Mouse (Mus musculus): ENCODE results near the gene Atp6v0e. TPM values are rescaled to one million over a fixed set of nuclear protein-coding genes. Genes with fewer than 3 reads are reported as not detected.

The Atp6v0e gene
- 1.1 and 2.3 TPM in 2 replicates for polyA plus RNA-seq (2012)

- Histone ChIP-seq H3K4me1 (ENCODE audit: control insufficient read depth) (peaks cover 26% of the 10 kb centered on the region), H3K4me3 (replicated peaks) (peak within 1 kb of the TSS; percentile 75), H3K9me3 (ENCODE audit: control insufficient read depth, low read length) (no peaks in the 10 kb centered on the region), H3K36me3 (ENCODE audit: control insufficient read depth) (no peaks in the 10 kb centered on the region), H3K27me3 (ENCODE audit: control insufficient read depth) (peaks cover 12% of the 10 kb centered on the region)
- no peak for TF ChIP-seq GATA1 (IDR thresholded peaks at IDR 0.05; ENCODE audit: low read length)
- no peak for TF ChIP-seq TAL1 (IDR thresholded peaks at IDR 0.05; ENCODE audit: low read length)
Measured at GRCm38 (mm10) chr17:26662978-26663683, at the start of gene Atp6v0e. TSS of gene Atp6v0e (plus strand) at chr17:26663231.

- Histone ChIP-seq H3K27me3 (ENCODE audit: control insufficient read depth) (no peaks in the 10 kb centered on the region), H3K9me3 (ENCODE audit: control insufficient read depth, low read length) (no peaks in the 10 kb centered on the region), H3K36me3 (ENCODE audit: control insufficient read depth) (peaks cover 13% of the 10 kb centered on the region; the same call in 1 of the 2 replicates), H3K4me3 (replicated peaks) (no peak overlapping the region), H3K4me1 (ENCODE audit: control insufficient read depth) (0 out of 2 replicates have a peak, but pooled peaks cover 2% of the 10 kb centered on the region)
- TF ChIP-seq GATA1 (IDR thresholded peaks at IDR 0.05; ENCODE audit: low read length) (no peak), TAL1 (IDR thresholded peaks at IDR 0.05; ENCODE audit: low read length) (no peak)
Measured at GRCm38 (mm10) chr17:26614286-26614685, 48.7 kb upstream of the Atp6v0e start.

DNA sequence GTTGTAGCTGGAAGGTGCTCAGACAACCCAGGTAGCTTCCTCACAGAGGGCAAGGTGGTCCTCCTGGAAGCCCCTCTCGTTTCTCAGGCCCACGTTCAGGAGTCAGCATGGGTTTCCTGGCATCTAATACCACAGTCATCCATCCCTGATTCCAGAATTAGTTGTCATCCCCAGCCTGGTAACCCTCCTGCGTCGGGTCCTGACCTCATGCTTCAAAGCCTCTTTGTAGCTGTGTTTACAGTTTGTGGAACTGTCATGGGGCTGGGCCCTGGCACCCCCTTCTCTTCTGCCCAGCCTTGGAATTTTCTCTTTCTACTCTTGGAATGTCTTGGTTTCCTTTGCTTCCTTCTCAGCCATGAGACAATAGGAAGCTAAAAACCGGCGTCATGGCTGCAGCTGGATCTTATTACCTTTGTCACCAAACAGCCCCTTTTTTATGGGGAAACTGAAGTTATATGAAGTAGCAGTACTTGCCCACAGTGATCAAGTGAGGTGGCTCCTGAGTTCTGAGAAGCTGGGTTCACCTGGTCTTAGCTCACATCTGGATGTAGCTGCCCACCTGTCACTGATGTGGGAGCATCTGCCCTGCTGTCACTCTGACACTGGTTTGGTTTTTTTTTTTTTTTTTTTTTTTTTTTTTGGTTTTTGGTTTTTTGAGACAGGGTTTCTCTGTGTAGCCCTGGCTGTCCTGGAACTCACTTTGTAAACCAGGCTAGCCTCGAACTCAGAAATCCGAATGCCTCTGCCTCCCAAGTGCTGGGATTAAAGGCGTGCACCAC, 48.1 kb upstream of the Atp6v0e start:
- Histone ChIP-seq H3K27me3 (ENCODE audit: control insufficient read depth) (no peaks in the 10 kb centered on the region), H3K4me1 (ENCODE audit: control insufficient read depth) (peaks cover 2% of the 10 kb centered on the region; the same call in 1 of the 2 replicates), H3K36me3 (ENCODE audit: control insufficient read depth) (peaks cover 15% of the 10 kb centered on the region; the same call in 1 of the 2 replicates), H3K9me3 (ENCODE audit: control insufficient read depth, low read length) (no peaks in the 10 kb centered on the region), H3K4me3 (replicated peaks) (no peak overlapping the region)
- TF ChIP-seq GATA1 (IDR thresholded peaks at IDR 0.05; ENCODE audit: low read length) (no peak), TAL1 (IDR thresholded peaks at IDR 0.05; ENCODE audit: low read length) (no peak)

GRCm38 (mm10) chr17:26616696-26617095, 46.3 kb upstream of the Atp6v0e start:
- H3K9me3 ChIP-seq (ENCODE audit: control insufficient read depth, low read length): no peaks in the 10 kb centered on the region

GRCm38 (mm10) chr17:26618498-26618897, 44.5 kb upstream of the Atp6v0e start:
- Histone ChIP-seq H3K36me3 (ENCODE audit: control insufficient read depth) (peaks cover 13% of the 10 kb centered on the region; the same call in 1 of the 2 replicates), H3K27me3 (ENCODE audit: control insufficient read depth) (no peaks in the 10 kb centered on the region), H3K9me3 (ENCODE audit: control insufficient read depth, low read length) (no peaks in the 10 kb centered on the region), H3K4me1 (ENCODE audit: control insufficient read depth) (peaks cover 2% of the 10 kb centered on the region; the same call in 1 of the 2 replicates), H3K4me3 (replicated peaks) (no peak overlapping the region)
- TF ChIP-seq TAL1 (IDR thresholded peaks at IDR 0.05; ENCODE audit: low read length) (no peak), GATA1 (IDR thresholded peaks at IDR 0.05; ENCODE audit: low read length) (no peak)

More at GRCm38 (mm10) chr17:26616696-26617095, 46.3 kb upstream of the Atp6v0e start:
- Histone ChIP-seq H3K4me1 (ENCODE audit: control insufficient read depth) (peaks cover 2% of the 10 kb centered on the region; the same call in 1 of the 2 replicates), H3K4me3 (replicated peaks) (no peak overlapping the region), H3K36me3 (ENCODE audit: control insufficient read depth) (peaks cover 13% of the 10 kb centered on the region; the same call in 1 of the 2 replicates), H3K27me3 (ENCODE audit: control insufficient read depth) (no peaks in the 10 kb centered on the region)
- no peak for TF ChIP-seq GATA1 (IDR thresholded peaks at IDR 0.05; ENCODE audit: low read length)
- TF ChIP-seq TAL1 (IDR thresholded peaks at IDR 0.05; ENCODE audit: low read length): no peak

- Histone ChIP-seq H3K9me3 (ENCODE audit: control insufficient read depth, low read length) (no peaks in the 10 kb centered on the region), H3K4me1 (ENCODE audit: control insufficient read depth) (peaks cover 2% of the 10 kb centered on the region; the same call in 1 of the 2 replicates), H3K27me3 (ENCODE audit: control insufficient read depth) (no peaks in the 10 kb centered on the region), H3K4me3 (replicated peaks) (no peak overlapping the region), H3K36me3 (ENCODE audit: control insufficient read depth) (peaks cover 12% of the 10 kb centered on the region; the same call in 1 of the 2 replicates)
- TF ChIP-seq GATA1 (IDR thresholded peaks at IDR 0.05; ENCODE audit: low read length): no peak
- no peak for TF ChIP-seq TAL1 (IDR thresholded peaks at IDR 0.05; ENCODE audit: low read length)
Measured at GRCm38 (mm10) chr17:26619577-26619976, 43.5 kb upstream of the Atp6v0e start.

DNA sequence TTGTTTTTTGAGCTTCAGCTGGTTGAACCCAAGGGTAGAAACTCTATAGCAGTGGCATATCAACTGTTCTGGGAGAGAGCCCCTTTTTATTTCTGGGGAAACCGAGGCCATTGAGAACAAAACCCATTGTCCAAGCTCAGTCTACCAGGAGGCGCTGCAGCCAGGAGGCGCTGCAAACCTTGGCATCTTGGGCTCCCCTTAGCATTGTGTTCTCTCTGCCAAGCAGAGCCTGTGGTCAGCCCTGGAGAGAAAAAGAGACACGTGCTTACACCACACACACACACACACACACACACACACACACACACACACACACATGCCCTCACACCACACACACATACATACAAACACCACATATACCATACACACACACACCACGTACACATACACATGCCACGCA, 42.7 kb upstream of the Atp6v0e start:
- H3K4me3 ChIP-seq (replicated peaks): no peak overlapping the region
- H3K27me3 ChIP-seq (ENCODE audit: control insufficient read depth): no peaks in the 10 kb centered on the region
- no peak for TF ChIP-seq TAL1 (IDR thresholded peaks at IDR 0.05; ENCODE audit: low read length)
- TF ChIP-seq GATA1 (IDR thresholded peaks at IDR 0.05; ENCODE audit: low read length): no peak
- peaks cover 2% of the 10 kb centered on the region; the same call in 1 of the 2 replicates for H3K4me1 ChIP-seq (ENCODE audit: control insufficient read depth)
- H3K36me3 ChIP-seq (ENCODE audit: control insufficient read depth): peaks cover 15% of the 10 kb centered on the region; the same call in 1 of the 2 replicates
- no peaks in the 10 kb centered on the region for H3K9me3 ChIP-seq (ENCODE audit: control insufficient read depth, low read length)

DNA sequence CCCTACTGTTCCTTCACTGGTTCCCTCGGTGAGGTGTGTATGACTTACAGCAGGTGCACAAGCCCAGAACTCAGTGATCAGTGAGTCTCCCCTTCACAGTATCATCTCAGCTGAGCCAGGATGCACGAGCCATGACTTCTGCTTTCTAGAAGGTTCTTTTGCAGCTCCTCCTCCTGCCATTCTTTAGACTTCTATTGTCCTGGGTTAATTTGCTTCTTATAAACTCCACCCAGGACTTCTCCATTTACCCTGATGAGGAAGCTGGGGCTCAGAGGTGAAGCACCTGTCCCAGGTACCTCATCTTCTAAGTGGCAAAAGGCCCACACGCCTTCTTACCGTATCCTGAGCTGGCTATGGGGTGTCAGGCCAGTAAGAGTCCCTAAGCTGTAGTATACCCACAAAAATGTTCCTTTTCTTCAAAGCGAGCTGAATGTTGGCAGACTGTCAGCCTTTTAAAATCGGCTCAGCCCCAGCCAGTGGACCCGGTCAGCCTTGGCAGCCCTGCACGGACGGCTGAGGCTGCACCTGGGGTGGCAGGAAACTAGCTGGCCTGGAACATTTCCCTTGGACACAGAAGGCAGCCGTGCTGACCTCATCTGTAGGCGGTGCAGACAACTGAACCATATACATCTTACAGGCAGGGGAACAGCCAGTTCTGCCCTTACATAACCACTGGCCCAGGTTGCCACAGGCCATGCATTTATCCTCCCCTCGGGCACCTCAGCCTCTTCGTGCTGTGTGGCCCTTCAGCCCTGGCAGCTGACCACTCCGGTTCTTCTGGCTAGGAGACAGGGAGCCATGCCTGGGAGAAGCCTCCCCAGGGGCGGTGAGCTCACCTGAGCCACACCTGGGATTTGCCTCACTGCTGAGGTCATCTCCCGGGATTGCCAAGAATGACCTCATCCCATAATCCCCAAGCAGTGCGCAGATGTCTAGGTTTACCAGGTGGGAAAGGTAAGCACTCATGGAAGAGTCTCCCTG, 42.0 kb upstream of the Atp6v0e start:
- Histone ChIP-seq H3K9me3 (ENCODE audit: control insufficient read depth, low read length) (no peaks in the 10 kb centered on the region), H3K27me3 (ENCODE audit: control insufficient read depth) (no peaks in the 10 kb centered on the region), H3K36me3 (ENCODE audit: control insufficient read depth) (peaks cover 21% of the 10 kb centered on the region), H3K4me3 (replicated peaks) (no peak overlapping the region), H3K4me1 (ENCODE audit: control insufficient read depth) (peaks cover 2% of the 10 kb centered on the region; the same call in 1 of the 2 replicates)
- TF ChIP-seq TAL1 (IDR thresholded peaks at IDR 0.05; ENCODE audit: low read length) (no peak), GATA1 (IDR thresholded peaks at IDR 0.05; ENCODE audit: low read length) (no peak)

Measured in erythroblast, embryonic 14.5 days (primary cell).